Mouse (Mus musculus): ENCODE data around the gene Dennd2c. TPM values are rescaled to one million over a fixed set of nuclear protein-coding genes. Genes with fewer than 3 reads are reported as not detected.

Gene Dennd2c
- total and polyA plus RNA-seq, 2 experiments: 0.09 to 0.55 TPM

GRCm38 (mm10) chr3:103126138-103126537 is 23.7 kb downstream of the Dennd2c start:
- no peaks in the 10 kb centered on the region; the same call in 1 of the 2 replicates for H3K4me1 ChIP-seq (ENCODE audit: control insufficient read depth, insufficient read depth, low read length)
- H3K27ac ChIP-seq (replicated peaks; ENCODE audit: insufficient read depth, low read depth, low read length): no peak overlapping the region
- no peak overlapping the region for H3K4me3 ChIP-seq (ENCODE audit: insufficient read depth, low read depth, low read length)
- no peaks in the 10 kb centered on the region for H3K27me3 ChIP-seq (ENCODE audit: control insufficient read depth, insufficient read depth, low read length)
- no peaks in the 10 kb centered on the region for H3K36me3 ChIP-seq (ENCODE audit: control insufficient read depth, insufficient read depth, low read length)
- H3K9ac ChIP-seq (ENCODE audit: low read depth, low read length): no peak overlapping the region
- WGBS: 97% methylated on average over 3 of the region's 3 CpGs
- TF ChIP-seq POLR2A (IDR thresholded peaks at IDR 0.05; ENCODE audit: extremely low read depth, insufficient read depth, low read length) (no peak), CTCF (IDR thresholded peaks at IDR 0.05; ENCODE audit: low read depth, low read length) (no peak)
- H3K79me2 ChIP-seq (ENCODE audit: control insufficient read depth, insufficient read depth, low read length): no peaks in the 10 kb centered on the region
- DNase-seq (ENCODE audit: extremely low read depth, low read depth, low spot score): no peak

GRCm38 (mm10) chr3:103127177-103127576 is 24.8 kb downstream of the Dennd2c start:
- no peak overlapping the region for H3K4me3 ChIP-seq (ENCODE audit: insufficient read depth, low read depth, low read length)
- no peaks in the 10 kb centered on the region; the same call in 1 of the 2 replicates for H3K4me1 ChIP-seq (ENCODE audit: control insufficient read depth, insufficient read depth, low read length)
- no peak for DNase-seq (ENCODE audit: extremely low read depth, low read depth, low spot score)
- H3K9ac ChIP-seq (ENCODE audit: low read depth, low read length): no peak overlapping the region
- H3K27me3 ChIP-seq (ENCODE audit: control insufficient read depth, insufficient read depth, low read length): no peaks in the 10 kb centered on the region
- TF ChIP-seq CTCF (IDR thresholded peaks at IDR 0.05; ENCODE audit: low read depth, low read length) (no peak), POLR2A (IDR thresholded peaks at IDR 0.05; ENCODE audit: extremely low read depth, insufficient read depth, low read length) (no peak)
- WGBS: 69% methylated on average over 2 of the region's 2 CpGs
- H3K36me3 ChIP-seq (ENCODE audit: control insufficient read depth, insufficient read depth, low read length): no peaks in the 10 kb centered on the region
- H3K79me2 ChIP-seq (ENCODE audit: control insufficient read depth, insufficient read depth, low read length): no peaks in the 10 kb centered on the region
- no peak overlapping the region for H3K27ac ChIP-seq (replicated peaks; ENCODE audit: insufficient read depth, low read depth, low read length)

- Histone ChIP-seq H3K4me3 (ENCODE audit: insufficient read depth, low read depth, low read length) (no peak overlapping the region), H3K27me3 (ENCODE audit: control insufficient read depth, insufficient read depth, low read length) (no peaks in the 10 kb centered on the region), H3K9ac (ENCODE audit: low read depth, low read length) (no peak overlapping the region), H3K27ac (replicated peaks; ENCODE audit: insufficient read depth, low read depth, low read length) (no peak overlapping the region), H3K36me3 (ENCODE audit: control insufficient read depth, insufficient read depth, low read length) (no peaks in the 10 kb centered on the region), H3K4me1 (ENCODE audit: control insufficient read depth, insufficient read depth, low read length) (no peaks in the 10 kb centered on the region; the same call in 1 of the 2 replicates), H3K79me2 (ENCODE audit: control insufficient read depth, insufficient read depth, low read length) (no peaks in the 10 kb centered on the region)
- no peak for TF ChIP-seq POLR2A (IDR thresholded peaks at IDR 0.05; ENCODE audit: extremely low read depth, insufficient read depth, low read length)
- no peak for TF ChIP-seq CTCF (IDR thresholded peaks at IDR 0.05; ENCODE audit: low read depth, low read length)
- DNase-seq (ENCODE audit: extremely low read depth, low read depth, low spot score): no peak
- WGBS: 87% methylated on average over 5 of the region's 5 CpGs
These were observed 25.3 kb downstream of the Dennd2c start for GRCm38 (mm10) chr3:103127721-103128120.

GRCm38 (mm10) chr3:103128251-103128650 is 25.8 kb downstream of the Dennd2c start:
- H3K4me3 ChIP-seq (ENCODE audit: insufficient read depth, low read depth, low read length): no peak overlapping the region
- no peaks in the 10 kb centered on the region for H3K79me2 ChIP-seq (ENCODE audit: control insufficient read depth, insufficient read depth, low read length)
- H3K4me1 ChIP-seq (ENCODE audit: control insufficient read depth, insufficient read depth, low read length): no peaks in the 10 kb centered on the region; the same call in 1 of the 2 replicates
- no peak overlapping the region for H3K27ac ChIP-seq (replicated peaks; ENCODE audit: insufficient read depth, low read depth, low read length)
- H3K9ac ChIP-seq (ENCODE audit: low read depth, low read length): no peak overlapping the region
- no peaks in the 10 kb centered on the region for H3K27me3 ChIP-seq (ENCODE audit: control insufficient read depth, insufficient read depth, low read length)
- DNase-seq (ENCODE audit: extremely low read depth, low read depth, low spot score): no peak
- TF ChIP-seq CTCF (IDR thresholded peaks at IDR 0.05; ENCODE audit: low read depth, low read length): no peak
- TF ChIP-seq POLR2A (IDR thresholded peaks at IDR 0.05; ENCODE audit: extremely low read depth, insufficient read depth, low read length): no peak
- no peaks in the 10 kb centered on the region for H3K36me3 ChIP-seq (ENCODE audit: control insufficient read depth, insufficient read depth, low read length)
- WGBS: 76% methylated on average over 4 of the region's 4 CpGs

- Histone ChIP-seq H3K79me2 (ENCODE audit: control insufficient read depth, insufficient read depth, low read length) (no peaks in the 10 kb centered on the region), H3K27ac (replicated peaks; ENCODE audit: insufficient read depth, low read depth, low read length) (peak overlapping the region; percentile 51; the same call in 1 of the 2 replicates), H3K36me3 (ENCODE audit: control insufficient read depth, insufficient read depth, low read length) (no peaks in the 10 kb centered on the region), H3K27me3 (ENCODE audit: control insufficient read depth, insufficient read depth, low read length) (no peaks in the 10 kb centered on the region), H3K4me1 (ENCODE audit: control insufficient read depth, insufficient read depth, low read length) (no peaks in the 10 kb centered on the region; the same call in 1 of the 2 replicates), H3K4me3 (ENCODE audit: insufficient read depth, low read depth, low read length) (no peak overlapping the region), H3K9ac (ENCODE audit: low read depth, low read length) (no peak overlapping the region)
- WGBS: 78% methylated on average over 8 of the region's 8 CpGs
- TF ChIP-seq CTCF (IDR thresholded peaks at IDR 0.05; ENCODE audit: low read depth, low read length): no peak
- no peak for TF ChIP-seq POLR2A (IDR thresholded peaks at IDR 0.05; ENCODE audit: extremely low read depth, insufficient read depth, low read length)
- DNase-seq (ENCODE audit: extremely low read depth, low read depth, low spot score): no peak
These were observed 27.2 kb downstream of the Dennd2c start for GRCm38 (mm10) chr3:103129367-103130159.

- TF ChIP-seq CTCF (IDR thresholded peaks at IDR 0.05; ENCODE audit: low read depth, low read length) (no peak), POLR2A (IDR thresholded peaks at IDR 0.05; ENCODE audit: extremely low read depth, insufficient read depth, low read length) (no peak)
- no peak overlapping the region for H3K9ac ChIP-seq (ENCODE audit: low read depth, low read length)
- H3K4me3 ChIP-seq (ENCODE audit: insufficient read depth, low read depth, low read length): no peak overlapping the region
- no peaks in the 10 kb centered on the region for H3K36me3 ChIP-seq (ENCODE audit: control insufficient read depth, insufficient read depth, low read length)
- 70% methylated on average over 6 of the region's 6 CpGs for WGBS
- H3K4me1 ChIP-seq (ENCODE audit: control insufficient read depth, insufficient read depth, low read length): no peaks in the 10 kb centered on the region; the same call in 1 of the 2 replicates
- DNase-seq (ENCODE audit: extremely low read depth, low read depth, low spot score): peak; percentile 7
- no peaks in the 10 kb centered on the region for H3K27me3 ChIP-seq (ENCODE audit: control insufficient read depth, insufficient read depth, low read length)
- H3K27ac ChIP-seq (replicated peaks; ENCODE audit: insufficient read depth, low read depth, low read length): peak overlapping the region; percentile 51; the same call in 1 of the 2 replicates
- H3K79me2 ChIP-seq (ENCODE audit: control insufficient read depth, insufficient read depth, low read length): no peaks in the 10 kb centered on the region
These were observed 27.9 kb downstream of the Dennd2c start for GRCm38 (mm10) chr3:103130236-103130751.

Data from liver, adult 2 months (tissue).